Mouse (Mus musculus) G1E (cell line): ENCODE data around the gene Slc1a5. TPM values are rescaled to one million over a fixed set of nuclear protein-coding genes. Genes with fewer than 3 reads are reported as not detected.

Experiments
- ATAC-seq: 2 replicates; pipeline ENCODE4 v1.8.0; 2016; ENCODE audit warnings: mild to moderate bottlenecking; ENCODE audit not compliant: insufficient number of reproducible peaks, poor library complexity, low FRiP score, severe bottlenecking; ENCODE audit errors: extremely low read depth
- DNase-seq: peaks from one replicate; pipeline ENCODE4 v3.0.0; 2012; ENCODE audit warnings: low spot score
- H3K27me3 ChIP-seq: 2 replicates; pipeline ENCODE4 v1.6.1; 2012; ENCODE audit warnings: mild to moderate bottlenecking, low read length, inconsistent platforms; ENCODE audit not compliant: insufficient read depth
- H3K36me3 ChIP-seq: replicated peaks from 2 replicates; pipeline ENCODE3; 2012; ENCODE audit warnings: mild to moderate bottlenecking, inconsistent platforms
- H3K4me1 ChIP-seq: 2 replicates; pipeline ENCODE4 v1.6.1; 2012; ENCODE audit warnings: low read depth, low read length, inconsistent platforms, mixed read lengths; ENCODE audit not compliant: insufficient read depth
- H3K4me3 ChIP-seq: 2 replicates; pipeline ENCODE4 v1.5.1; 2012; ENCODE audit warnings: low read depth, mild to moderate bottlenecking, inconsistent platforms, low read length, moderate library complexity, mixed read lengths
- H3K9me3 ChIP-seq: replicated peaks from 2 replicates; pipeline ENCODE4 v1.6.1; 2012; ENCODE audit warnings: inconsistent platforms
- CTCF ChIP-seq: IDR thresholded peaks from 2 replicates; pipeline ENCODE4 v1.5.1; 2012; ENCODE audit warnings: low read depth, low read length, inconsistent platforms, mixed read lengths
- GATA1 ChIP-seq: IDR thresholded peaks from 2 replicates; pipeline ENCODE4 v1.6.1; 2012; ENCODE audit warnings: borderline replicate concordance, low read length, inconsistent platforms, mixed read lengths
- GATA2 ChIP-seq: IDR thresholded peaks from 2 replicates; pipeline ENCODE4 v1.6.1; 2012; ENCODE audit warnings: low read depth, low read length, inconsistent platforms, borderline replicate concordance
- POLR2AphosphoS5 ChIP-seq: IDR thresholded peaks from 2 replicates; pipeline ENCODE4 v1.6.1; 2012; ENCODE audit warnings: low read depth, low read length, inconsistent platforms; ENCODE audit not compliant: insufficient replicate concordance
- TAL1 ChIP-seq: conservative IDR thresholded peaks from 2 replicates; pipeline ENCODE4 v1.6.1; 2012; ENCODE audit warnings: low read depth, low read length, inconsistent platforms, mixed read lengths
- polyA plus RNA-seq: library from polyadenylated mRNA; stranded (reverse); fragments of >175 nt; gene quantifications from 2 replicates; pipeline ENCODE4 v1.2.3, GENCODE M21; 2012
- total RNA-seq, 2 experiments: library from RNA; stranded (forward) in 1 of 2; stranded (reverse) in 1 of 2; fragments of 200-1000 nt in 1 of 2; fragments of >200 nt in 1 of 2; fragmentation: Nextera tagmentation in 1 of 2; gene quantifications; 2 replicates each; pipeline ENCODE4 v1.2.3; 2014 to 2017

The Slc1a5 gene
- total and polyA plus RNA-seq, 3 experiments: 7.1 to 61.2 (median 14.7) TPM

DNA sequence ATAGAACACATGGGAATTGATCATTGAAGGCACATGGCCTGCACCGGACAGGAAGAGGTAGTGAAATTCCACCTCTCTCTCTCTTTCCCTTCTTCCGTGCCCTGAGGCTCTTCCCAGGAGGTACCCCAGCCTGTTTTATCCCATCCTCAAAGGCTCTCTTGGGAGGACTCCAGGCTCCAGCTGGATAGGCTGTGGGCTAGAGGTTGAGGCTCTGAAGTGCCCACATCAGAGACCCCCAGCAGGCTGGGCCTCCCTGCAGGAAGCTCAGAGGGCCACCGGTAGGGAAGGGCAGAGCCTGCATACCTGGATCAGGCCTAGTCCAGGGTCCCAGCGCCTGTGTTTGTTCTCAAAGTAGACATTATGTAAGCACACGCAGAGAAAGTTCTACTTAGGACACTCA is 19.5 kb upstream of the Slc1a5 start:
- peaks cover 20% of the 10 kb centered on the region for H3K27me3 ChIP-seq
- no peak for ATAC-seq

DNA sequence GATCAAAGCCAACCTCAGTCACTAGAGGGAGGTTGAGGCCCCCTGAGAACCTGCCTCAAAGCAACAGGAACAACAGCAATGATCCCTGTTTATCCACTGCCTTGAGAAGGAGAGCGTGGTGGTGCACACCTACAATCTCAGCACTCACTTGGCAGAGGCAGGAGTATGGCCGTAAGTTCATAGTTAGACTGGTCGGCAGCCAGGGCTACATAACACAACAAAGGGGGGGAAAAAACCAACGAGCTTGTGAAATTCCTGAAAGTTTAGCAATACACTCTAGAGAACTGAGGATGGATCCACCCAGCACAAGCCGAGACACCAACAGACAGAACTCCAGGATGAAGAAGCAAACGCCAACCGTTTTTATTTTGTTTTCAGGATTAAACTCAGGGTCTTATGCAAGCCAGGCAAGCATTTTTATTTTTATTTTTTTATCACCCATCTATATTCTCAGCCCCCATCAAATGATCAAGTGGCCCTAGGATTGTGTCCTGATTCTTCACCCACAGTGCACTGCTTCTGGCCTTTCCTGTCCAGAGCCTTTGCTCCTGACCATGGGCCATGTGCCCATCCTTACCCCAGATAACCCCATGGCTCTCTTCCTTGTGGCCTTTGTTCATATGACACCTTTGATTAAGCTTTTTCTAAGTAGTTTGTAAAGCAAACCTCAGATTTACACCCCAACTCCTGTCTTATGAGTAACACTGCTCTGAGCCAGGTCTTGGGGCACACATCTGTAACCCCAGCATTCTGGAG is 17.5 kb upstream of the Slc1a5 start:
- H3K4me3 ChIP-seq: no peak overlapping the region
- no peaks in the 10 kb centered on the region for H3K36me3 ChIP-seq
- DNase-seq: no peak
- no peak for TF ChIP-seq GATA1
- TF ChIP-seq POLR2AphosphoS5: no peak
- TF ChIP-seq GATA2: no peak
- TF ChIP-seq CTCF: no peak
- TF ChIP-seq TAL1: no peak
- no peak for ATAC-seq
- peaks cover 28% of the 10 kb centered on the region for H3K27me3 ChIP-seq
- no peaks in the 10 kb centered on the region for H3K9me3 ChIP-seq
- H3K4me1 ChIP-seq: peaks cover 4% of the 10 kb centered on the region; the same call in 1 of the 2 replicates

More for the DNA sequence above, 19.5 kb upstream of the Slc1a5 start:
- H3K4me1 ChIP-seq: peaks cover 4% of the 10 kb centered on the region; the same call in 1 of the 2 replicates
- H3K4me3 ChIP-seq: no peak overlapping the region
- peaks cover 3% of the 10 kb centered on the region; the same call in 1 of the 2 replicates for H3K9me3 ChIP-seq
- no peaks in the 10 kb centered on the region for H3K36me3 ChIP-seq
- TF ChIP-seq CTCF (no peak), GATA2 (no peak), GATA1 (no peak), POLR2AphosphoS5 (no peak), TAL1 (no peak)
- DNase-seq: no peak

DNA sequence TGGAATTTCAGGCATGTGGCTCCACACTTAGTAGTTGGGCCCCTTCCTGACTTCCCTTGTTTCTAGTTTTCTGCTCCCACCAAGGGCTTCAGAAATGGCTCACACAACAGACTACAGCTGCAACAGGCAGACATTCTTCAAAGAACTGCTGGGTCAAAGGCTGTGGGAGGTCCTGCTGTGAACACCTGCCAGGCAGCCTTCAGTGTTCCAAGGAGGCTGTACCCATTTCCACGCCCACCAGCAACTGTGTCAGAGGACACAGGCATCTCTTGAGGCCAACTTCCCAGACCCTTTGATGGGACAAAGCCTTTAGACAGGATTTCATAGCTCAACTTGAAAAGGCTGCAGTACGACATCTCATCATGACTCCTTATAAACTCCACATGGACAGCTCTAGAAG is 14.7 kb upstream of the Slc1a5 start:
- ATAC-seq (no peak), DNase-seq (no peak)
- TF ChIP-seq CTCF: no peak
- no peak for TF ChIP-seq POLR2AphosphoS5
- TF ChIP-seq GATA1: no peak
- TF ChIP-seq GATA2: no peak
- TF ChIP-seq TAL1: no peak
- no peaks in the 10 kb centered on the region for H3K4me1 ChIP-seq
- peaks cover 3% of the 10 kb centered on the region for H3K9me3 ChIP-seq
- no peak overlapping the region for H3K4me3 ChIP-seq
- peaks cover 29% of the 10 kb centered on the region for H3K27me3 ChIP-seq
- no peaks in the 10 kb centered on the region for H3K36me3 ChIP-seq

DNA sequence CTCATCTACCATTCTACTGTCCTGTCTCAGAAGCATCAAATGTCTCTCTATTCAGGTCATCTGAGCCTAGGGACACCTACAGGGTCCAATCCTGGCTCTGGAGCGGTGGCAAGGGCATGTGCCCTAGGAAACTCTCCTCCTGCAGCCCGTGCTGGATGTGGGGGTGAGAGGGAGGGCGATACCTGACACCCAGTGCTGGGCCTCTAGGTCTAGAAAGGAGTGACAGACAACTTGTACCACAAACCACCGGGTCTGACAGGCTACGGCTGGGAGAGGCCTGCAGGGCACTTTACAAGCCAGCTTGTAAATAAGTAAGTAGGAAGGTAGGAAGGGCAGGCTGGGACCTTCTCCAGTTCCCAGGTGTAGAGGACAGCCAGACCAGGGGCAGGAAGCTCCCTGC is 5.3 kb upstream of the Slc1a5 start:
- Histone ChIP-seq H3K4me1 (peaks cover 14% of the 10 kb centered on the region), H3K36me3 (no peaks in the 10 kb centered on the region), H3K27me3 (peaks cover 17% of the 10 kb centered on the region), H3K4me3 (no peak overlapping the region), H3K9me3 (peaks cover 7% of the 10 kb centered on the region)
- no peak for ATAC-seq
- DNase-seq: no peak
- TF ChIP-seq GATA2: no peak
- TF ChIP-seq POLR2AphosphoS5: no peak
- no peak for TF ChIP-seq CTCF
- TF ChIP-seq GATA1: no peak
- TF ChIP-seq TAL1: no peak

DNA sequence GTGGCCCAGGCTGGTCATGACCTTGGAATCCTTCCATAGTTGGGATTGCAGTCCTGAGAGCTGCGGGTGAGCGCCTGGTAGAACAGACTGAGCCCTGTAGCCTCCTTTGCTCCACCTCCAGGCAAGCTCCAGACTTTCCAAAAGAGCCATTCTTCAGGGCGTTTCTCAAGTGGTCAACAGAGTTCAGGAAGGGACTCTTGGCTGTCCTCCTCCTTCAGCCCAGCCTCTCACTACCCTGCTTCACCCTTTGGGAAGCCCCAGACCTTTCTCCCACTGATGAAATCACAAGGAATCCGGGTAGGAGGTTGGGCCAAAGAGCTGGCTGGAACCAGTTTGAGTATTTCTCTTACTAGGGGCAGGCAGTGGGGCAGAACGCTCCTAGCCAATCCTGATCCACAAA is 1.1 kb upstream of the Slc1a5 start:
- ATAC-seq (no peak), DNase-seq (no peak)
- TF ChIP-seq CTCF: no peak
- no peak for TF ChIP-seq GATA1
- no peak for TF ChIP-seq GATA2
- TF ChIP-seq TAL1: no peak
- no peak for TF ChIP-seq POLR2AphosphoS5
- Histone ChIP-seq H3K4me3 (no peak overlapping the region), H3K4me1 (peaks cover 50% of the 10 kb centered on the region), H3K9me3 (no peaks in the 10 kb centered on the region; the same call in 1 of the 2 replicates), H3K27me3 (peaks cover 12% of the 10 kb centered on the region), H3K36me3 (peaks cover 16% of the 10 kb centered on the region)

DNA sequence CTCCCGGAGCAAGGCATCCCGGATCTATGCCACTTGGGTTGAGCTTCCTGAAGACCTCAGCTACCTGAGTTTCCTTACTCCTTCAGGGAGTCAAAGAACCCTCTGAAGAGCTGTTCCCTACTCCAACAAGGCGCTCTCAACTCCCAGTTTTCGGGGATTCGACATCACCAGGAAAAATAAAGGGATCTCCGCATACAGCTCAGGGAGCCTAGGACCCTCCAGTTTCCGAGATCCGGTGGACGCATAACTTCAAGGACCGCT is 345 bp downstream of the Slc1a5 start:
- ATAC-seq (no peak), DNase-seq (no peak)
- peaks cover 30% of the 10 kb centered on the region for H3K36me3 ChIP-seq
- H3K9me3 ChIP-seq: no peaks in the 10 kb centered on the region; the same call in 1 of the 2 replicates
- peaks cover 4% of the 10 kb centered on the region; the same call in 1 of the 2 replicates for H3K27me3 ChIP-seq
- peaks cover 56% of the 10 kb centered on the region for H3K4me1 ChIP-seq
- no peak for TF ChIP-seq POLR2AphosphoS5
- TF ChIP-seq CTCF: no peak
- TF ChIP-seq GATA1: no peak
- TF ChIP-seq GATA2: no peak
- peak overlapping the region; percentile 94 for H3K4me3 ChIP-seq
